Mouse (Mus musculus) ES-E14 (cell line): ENCODE results near the gene Krt72.

Source experiments
- CHD2 ChIP-seq: IDR thresholded peaks from 2 replicates; pipeline ENCODE4 v1.6.1; 2014; ENCODE audit warnings: mild to moderate bottlenecking, low read depth, low read length, inconsistent platforms
- HCFC1 ChIP-seq: IDR thresholded peaks from 2 replicates; pipeline ENCODE4 v1.6.1; 2012; ENCODE audit warnings: low read length, inconsistent platforms, borderline replicate concordance; ENCODE audit not compliant: insufficient read depth
- MAFK ChIP-seq: IDR thresholded peaks from 2 replicates; pipeline ENCODE4 v1.6.1; 2014; ENCODE audit warnings: mild to moderate bottlenecking, low read depth, low read length, inconsistent platforms; ENCODE audit not compliant: insufficient read depth
- ZC3H11A ChIP-seq: IDR thresholded peaks from 2 replicates; pipeline ENCODE4 v1.6.1; 2012; ENCODE audit warnings: low read depth, mild to moderate bottlenecking, inconsistent platforms, low read length, borderline replicate concordance
- ZNF384 ChIP-seq: IDR thresholded peaks from 2 replicates; pipeline ENCODE4 v1.6.1; 2012; ENCODE audit warnings: low read depth, low read length, inconsistent platforms

DNA sequence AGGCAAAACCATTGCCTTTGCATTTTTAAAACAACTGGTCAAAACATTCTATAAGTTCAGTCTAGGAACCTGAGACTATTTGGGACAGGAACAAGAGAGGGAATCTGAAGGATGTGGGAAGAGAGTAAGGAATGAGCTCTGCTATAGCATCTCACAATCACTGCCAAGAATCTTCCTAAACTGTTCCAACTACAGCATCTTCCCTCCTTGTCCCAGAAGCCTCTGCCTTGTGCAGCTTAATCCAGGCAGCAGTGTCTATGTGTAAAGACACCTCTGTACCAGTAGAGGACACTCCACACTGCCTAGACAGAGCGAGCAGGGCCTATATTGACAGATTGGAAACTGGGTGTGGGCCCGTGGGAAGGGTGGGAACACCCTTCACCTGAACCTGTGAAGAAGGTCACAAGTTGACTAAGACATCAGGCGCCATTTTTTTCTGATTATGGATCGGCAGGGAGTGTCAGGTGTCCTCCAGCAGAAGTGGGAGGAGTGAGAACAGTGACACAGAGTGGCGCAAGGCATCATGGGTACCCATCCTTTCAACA lies 48.6 kb upstream of the Krt72 start:
- TF ChIP-seq CHD2 (no peak), ZNF384 (no peak), ZC3H11A (no peak), MAFK (no peak), HCFC1 (no peak)
